Mouse (Mus musculus) frontal cortex, postnatal 25 days (tissue): Measurements from ENCODE around the gene Kcnk10.
"Not testable (repeated sequence)": the region's sequence is repeated elsewhere in the genome, so short reads cannot be mapped to it uniquely, and the experiment has no call there.

Source experiments
- DNase-seq, 2 experiments: peaks; one replicate each; pipeline ENCODE4 v3.0.0; 2022; ENCODE audit warnings: low spot score in 2 of 2

Kcnk10 gene

DNA sequence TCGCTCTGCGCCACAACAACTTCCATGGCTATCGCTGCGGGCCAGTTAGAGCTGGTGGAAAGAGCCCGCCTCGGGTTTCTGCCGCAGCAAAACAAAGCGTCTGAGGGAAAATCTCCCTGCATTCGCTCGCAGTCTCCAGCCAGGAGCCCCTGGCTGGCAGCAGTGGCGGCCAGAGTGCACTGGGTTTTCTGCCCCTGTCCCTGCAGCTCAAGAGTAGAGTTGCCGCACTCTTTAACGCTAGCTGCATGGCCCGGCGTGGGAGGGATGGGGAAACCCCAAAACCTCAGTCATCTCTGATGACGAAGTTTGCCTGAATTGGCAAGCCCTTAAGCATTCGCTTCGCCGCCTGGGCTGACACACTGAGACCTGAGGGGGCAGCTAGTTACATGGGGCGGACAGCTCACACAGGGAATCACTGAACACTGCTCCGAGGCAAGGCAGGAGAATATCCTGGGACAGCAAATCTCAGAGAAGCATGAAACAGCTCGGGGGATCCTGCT lies at the start of gene Kcnk10:
Gene Kcnk10, minus strand, starts transcription at position 450 of the 500 bp plus-strand sequence.
- DNase-seq, result peak in 1 of 2 experiments; percentile 20

DNA sequence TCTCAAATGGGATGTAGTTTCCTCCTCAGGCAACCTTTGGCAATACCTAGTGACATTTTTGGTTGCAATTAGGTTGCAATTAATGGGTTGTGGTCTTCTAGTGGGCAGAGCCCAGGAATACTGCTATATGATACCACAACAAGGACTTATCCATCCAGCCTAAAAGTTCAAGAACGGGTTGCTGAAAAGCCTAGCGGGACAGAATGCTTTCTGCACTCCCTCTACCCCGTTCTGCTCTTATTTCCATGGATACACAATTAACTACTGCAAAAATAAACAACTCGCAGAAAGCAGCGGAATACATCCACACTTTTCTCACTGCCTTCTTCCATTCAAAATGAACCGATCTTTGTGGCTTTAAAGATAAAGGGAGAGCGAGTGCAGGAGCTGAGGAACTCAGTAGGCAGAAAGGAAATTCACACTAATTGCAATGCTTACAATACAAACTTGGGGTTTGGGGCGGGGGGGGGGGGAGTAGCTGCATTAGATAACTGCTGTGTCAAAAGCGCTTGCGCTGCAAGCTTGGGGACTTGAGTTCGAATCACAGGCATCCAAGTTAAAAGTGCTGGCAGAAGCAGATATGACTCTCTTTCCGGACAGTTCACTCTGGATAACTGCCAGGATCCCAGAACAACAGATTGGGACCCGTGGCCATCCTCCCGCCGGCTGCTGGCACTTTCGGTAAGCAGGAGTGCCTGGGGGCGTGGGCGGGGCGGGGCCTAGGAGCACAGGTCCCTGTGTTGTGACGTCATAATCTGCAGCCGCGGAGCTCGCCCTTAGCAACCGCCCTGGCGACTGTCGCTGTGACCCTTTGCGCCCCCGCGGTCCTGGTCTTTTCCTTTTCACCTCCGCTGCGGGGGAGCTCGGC lies 49.5 kb upstream of the Kcnk10 start, which contains the start of gene Spata7:
Gene Spata7, plus strand, starts transcription at position 766 of the 868 bp plus-strand sequence.
- peak; percentile 77 to 80 for DNase-seq

DNA sequence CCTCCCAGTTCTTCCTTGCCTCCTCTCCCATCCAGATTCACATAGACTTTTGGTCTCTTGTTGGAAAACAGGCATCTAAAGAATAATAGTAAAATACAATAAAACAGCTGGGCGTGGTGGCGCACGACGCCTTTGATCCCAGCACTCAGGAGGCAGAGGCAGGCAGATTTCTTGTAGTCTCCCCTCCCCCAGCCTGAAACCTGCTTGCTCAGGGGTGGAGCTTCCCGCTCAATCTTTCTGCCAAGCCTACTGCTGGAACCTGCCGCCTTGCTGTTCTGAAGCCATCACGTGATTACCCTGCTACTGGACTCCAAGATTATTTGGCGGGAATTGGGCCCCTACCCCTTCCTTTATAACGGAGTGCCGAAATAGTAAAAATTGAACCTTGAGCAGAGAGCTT lies 45.2 kb upstream of the Kcnk10 start:
- not testable (repeated sequence) for DNase-seq

DNA sequence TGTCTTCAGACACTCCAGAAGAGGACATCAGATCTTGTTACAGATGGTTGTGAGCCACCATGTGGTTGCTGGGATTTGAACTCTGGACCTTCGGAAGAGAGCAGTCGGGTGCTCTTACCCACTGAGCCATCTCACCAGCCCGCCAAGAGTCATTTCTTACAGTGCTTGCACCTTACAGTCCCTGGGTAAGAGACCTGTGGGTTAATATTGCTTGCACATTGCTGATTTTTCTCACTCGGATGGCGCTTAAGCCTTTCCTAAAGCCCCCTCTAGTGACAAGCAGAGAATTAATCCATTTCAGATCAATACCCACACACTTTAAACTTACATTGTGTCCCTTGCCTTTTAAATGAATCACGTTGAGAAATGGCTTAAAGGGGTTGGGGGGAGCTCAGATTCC lies 42.8 kb upstream of the Kcnk10 start:
- DNase-seq, result not testable (repeated sequence)

DNA sequence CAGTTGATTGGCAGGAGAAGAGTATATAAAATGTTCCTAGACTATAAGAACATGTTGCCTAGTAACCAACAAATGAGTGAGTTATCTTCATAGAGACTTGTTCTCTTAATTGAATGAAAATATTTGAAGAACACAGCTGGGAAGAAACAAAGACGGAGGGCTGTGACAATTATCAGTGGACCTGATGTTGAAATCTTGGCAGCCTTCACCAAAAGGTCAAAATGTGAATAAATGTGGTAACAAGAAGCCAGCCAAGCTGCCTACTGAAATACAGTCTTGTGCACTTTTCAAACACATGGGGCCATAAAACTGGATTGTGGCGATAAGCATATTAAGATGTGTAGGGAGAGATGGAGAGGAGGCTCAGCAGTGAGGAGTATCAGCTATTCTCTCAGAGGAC lies 41.4 kb upstream of the Kcnk10 start:
- DNase-seq, result no peak

DNA sequence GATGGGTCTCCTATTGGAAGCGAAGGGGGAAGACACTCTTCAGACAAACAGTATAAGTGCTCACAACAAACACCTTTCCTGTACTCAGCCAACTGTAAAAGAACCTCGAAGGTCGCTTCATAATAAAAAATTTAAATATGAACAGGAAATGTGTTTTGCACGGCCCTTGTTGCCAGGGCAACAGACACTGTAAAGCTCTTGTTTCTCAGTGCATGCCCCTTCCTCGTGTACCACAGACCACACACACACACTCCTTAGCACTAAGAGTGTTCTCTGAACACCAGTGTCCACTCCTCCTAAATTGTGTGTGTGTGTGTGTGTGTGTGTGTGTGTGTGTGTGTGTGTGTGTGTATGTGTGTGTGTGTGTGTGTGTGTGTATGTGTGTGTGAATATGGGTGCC lies 37.6 kb upstream of the Kcnk10 start:
- no peak for DNase-seq

DNA sequence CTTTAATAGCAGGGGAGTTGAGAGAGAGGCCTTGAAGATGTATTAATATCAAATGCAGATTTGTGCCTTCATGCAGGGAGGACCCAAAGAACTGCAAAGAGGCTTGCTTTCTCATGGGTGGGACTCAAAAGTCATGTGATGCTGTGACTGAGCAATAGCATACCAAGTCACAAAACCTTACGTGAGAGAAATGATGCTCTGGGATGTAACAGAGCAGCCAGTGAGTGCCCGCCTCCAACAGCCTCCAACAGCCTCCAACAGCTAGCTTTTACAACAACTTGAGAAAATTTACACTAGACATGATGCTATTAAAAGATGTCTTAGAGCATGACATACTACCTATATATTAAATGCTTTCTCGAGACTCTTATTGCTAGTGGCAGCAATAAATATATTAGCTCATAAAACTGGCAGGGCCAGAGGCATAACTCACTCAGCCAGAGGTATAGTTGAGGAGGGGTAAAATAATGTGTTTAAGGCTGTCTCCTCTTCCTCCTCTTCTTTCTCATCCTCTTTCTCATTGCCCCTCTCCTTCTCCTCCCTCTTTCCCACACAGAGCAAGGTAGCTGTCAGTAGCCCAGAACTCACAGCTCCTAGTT lies 36.9 kb upstream of the Kcnk10 start:
- DNase-seq, result no peak

DNA sequence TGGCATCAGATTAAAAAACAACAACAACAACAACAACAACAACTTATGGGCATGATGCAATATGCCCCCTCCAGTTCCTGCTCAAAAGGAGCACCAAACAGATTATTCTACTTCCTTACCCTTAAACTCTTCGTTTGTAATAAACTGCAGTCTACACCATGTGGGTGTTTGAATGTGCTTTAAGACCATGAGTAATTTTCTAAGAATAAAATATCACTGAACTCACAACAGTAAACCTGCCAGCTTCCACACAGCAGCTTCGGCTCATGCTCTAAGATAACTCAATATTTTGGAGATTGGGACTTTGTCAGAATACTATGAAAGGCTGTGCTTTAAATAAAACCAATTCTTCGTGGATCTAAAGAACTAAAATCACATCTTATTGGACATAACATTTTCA lies 32.2 kb upstream of the Kcnk10 start:
- no peak for DNase-seq

DNA sequence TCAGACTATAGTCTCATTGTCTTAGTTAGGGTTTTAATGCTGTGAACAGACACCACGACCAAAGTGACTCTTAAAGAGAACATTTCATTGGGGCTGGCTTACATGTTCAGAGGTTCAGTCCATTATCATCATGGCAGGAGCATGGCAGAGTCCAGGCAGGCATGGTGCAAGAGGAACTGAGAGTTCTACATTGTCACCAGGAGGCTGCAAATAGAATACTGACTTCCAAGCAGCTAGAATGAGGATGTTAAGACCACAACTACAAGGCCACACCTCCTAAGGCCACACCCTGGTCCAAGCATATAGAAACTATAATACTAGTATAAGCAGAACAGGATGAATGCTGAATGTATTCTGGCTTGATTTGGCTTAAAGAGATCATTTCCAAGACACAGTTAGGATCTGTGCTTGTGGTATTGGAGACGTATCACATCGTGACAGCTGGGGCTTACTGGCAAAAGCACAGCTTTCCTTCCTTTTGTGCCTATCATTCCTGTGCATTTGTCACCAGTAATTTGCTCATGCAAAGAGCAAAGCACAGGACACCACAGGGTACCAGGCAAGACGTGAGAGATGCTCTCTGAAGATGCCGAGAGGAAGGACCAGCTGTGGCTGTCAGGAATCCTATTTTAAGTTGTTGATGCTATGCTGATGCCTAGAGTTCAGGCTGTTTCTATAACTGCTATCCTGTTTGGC lies 28.6 kb upstream of the Kcnk10 start:
- no peak for DNase-seq

DNA sequence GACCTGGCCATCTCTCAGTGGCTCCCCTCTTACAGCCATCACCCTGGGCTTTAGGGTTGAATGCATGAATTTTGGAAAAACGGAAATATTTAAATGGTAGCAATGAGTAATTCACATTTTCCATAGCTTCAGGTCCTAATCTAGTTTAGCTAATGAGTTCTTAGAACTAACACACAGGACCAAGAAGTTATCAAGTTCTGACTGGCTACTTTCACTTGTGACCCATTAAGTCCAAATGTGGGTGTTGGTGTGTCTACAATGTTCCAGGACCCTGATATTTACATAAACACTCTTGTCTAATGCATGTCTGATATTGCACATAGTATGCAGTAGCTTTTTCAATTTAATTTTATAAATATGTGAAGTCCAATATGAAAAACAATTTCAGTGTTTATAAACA lies 27.2 kb upstream of the Kcnk10 start:
- no peak for DNase-seq

DNA sequence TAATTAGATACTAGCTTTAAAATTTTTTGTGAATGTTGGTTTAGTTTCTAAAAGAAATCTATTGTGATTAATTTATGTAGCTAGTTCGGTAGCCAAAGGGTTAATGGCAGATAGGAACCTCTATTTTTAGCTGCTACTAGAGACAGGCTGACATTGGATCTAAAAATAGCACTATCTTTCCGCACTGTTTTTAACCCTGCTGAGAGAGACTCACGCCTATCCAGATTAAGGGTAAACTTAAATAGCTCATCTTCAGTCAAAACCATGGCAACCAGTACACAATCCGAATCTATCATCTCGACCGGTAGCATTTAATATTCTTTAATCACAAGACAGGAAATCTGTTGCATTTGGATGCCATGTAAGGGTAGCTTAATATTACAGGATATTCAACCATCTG lies 24.0 kb upstream of the Kcnk10 start:
- no peak for DNase-seq

DNA sequence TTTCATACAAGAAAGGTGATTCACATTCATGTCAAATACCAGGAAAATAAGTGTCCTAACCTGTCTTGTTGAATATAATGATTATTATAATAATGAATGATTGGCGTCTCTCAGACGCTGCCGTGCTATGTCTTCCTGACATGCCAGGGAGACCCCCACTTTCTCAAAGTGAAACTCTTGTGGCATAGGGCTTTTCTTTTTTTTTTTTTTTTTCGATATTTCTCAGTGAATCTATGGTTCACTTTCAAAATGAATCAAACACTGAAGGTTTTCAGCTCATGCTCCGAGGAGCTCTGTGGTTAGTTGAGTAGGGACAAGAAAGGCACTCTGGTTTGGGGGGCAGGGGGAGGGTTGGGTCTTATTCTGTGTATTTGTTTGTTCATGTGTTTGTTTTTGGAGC lies 22.8 kb upstream of the Kcnk10 start:
- no peak for DNase-seq

DNA sequence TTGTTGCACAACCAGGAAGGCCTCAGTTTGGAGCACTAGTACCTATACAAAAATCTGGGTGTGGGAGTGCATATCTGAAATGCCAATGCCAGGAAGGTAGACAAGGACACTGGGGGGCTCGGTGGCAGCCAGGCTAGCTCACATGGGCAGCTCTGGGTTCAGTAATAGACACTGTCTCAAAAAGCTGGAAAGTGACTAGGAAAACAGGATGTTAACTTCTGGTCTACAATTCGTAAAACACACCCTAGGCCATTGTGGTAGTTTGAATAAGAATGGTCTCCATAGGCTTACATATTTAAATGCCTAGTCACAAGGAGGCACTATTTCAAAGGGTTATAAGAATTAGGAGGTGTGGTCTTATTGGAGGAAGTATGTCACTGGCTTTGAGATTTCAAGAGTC lies 12.9 kb upstream of the Kcnk10 start:
- DNase-seq, result no peak

DNA sequence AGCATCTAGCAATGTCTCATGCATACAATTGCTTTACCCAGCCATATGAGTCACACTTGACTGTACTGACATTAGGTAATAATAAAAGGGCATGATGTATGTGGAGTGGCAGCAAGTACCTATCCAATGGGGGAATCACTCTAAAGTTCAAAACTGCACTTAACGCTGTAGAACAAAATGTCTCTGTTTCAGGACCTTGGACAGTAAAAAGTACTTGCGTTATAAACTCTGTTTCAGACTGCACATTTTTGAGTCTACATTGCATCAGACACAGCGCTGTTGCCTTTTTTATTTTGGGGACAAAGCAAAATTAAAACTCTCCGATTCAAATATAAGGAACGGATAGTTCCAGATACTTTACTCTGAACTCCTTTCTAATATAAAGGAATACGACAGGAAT lies 10.5 kb upstream of the Kcnk10 start:
- no peak for DNase-seq

DNA sequence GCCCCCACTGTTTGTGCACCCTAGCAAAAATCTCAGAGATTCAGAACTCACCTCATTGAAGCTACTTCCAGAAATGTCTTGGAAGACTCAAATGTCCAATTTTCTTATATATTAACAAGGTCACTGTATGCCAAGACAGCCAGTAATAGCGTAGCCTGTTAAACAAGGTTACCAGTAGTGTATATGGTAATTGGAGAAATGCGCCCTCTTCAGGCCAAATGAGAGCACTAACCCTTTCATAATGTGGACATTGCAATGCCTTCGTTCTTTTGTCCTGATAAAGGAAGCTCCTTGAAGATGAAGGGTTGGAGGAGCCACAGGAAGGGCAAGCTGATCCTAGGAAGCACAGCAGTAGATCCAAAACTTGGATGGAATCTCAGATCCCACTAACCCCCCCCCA lies 7.2 kb upstream of the Kcnk10 start:
- no peak for DNase-seq

DNA sequence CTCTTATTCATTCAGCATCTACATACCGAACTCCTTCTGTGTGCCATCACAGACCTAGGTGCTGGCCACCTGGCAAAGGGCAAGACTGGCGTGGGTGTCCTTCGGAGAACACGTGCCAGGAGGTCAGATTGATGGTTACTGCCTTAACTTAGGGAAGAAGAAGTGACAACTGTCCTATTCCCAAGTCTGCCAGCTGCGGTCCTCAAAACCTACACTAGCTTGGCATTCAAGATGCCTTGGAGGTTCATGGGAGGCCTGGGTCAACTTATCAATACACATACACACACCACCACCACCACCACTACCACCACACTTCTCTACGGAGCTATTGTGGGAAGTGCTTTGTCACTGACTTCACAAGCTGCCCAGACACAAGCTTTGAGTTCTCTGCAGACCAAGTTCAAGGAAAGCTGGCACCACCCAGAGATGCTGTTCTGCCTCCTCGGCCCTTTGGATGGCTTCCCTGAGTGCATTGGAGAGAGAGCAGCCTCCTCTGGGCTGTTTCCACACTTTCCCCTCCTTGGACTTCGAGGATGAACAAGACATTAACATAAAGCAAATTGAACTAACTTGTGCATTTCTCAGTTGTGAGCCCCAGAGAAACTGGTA lies 2.1 kb downstream of the Kcnk10 start:
- DNase-seq, result no peak

DNA sequence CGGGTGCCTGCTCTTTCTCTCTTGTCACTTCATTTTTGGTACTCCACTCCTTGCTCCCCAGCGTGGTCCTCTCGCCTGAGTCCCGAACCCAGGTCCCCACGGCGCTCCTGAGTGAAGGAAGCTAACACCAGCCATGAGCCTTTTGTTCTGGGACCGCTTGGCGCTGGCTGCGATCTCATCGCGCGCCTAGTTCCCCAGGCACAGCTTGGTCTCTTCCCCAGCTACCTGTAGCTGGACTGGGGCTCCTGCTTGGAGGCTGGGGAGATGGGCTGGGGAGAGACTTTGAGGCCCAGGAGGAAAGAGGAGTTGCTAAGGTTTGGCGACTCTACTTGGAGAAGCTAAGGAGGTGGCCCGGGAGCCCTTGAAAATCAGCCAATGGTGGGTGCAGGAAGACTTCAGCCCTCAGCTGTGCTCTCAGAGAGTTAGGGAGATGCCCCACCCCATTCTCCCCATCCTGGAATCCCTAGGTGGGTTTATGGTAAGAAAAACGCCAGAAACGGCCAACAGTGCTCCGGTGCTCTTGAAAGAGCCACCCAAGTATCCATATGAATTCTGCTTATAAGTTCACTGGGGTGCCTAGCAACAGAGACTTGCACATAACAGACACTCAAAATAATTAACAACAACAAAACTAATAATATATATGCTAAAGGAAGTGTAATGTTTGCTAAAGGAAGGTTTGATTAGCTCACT lies 2.8 kb downstream of the Kcnk10 start:
- DNase-seq, result no peak

DNA sequence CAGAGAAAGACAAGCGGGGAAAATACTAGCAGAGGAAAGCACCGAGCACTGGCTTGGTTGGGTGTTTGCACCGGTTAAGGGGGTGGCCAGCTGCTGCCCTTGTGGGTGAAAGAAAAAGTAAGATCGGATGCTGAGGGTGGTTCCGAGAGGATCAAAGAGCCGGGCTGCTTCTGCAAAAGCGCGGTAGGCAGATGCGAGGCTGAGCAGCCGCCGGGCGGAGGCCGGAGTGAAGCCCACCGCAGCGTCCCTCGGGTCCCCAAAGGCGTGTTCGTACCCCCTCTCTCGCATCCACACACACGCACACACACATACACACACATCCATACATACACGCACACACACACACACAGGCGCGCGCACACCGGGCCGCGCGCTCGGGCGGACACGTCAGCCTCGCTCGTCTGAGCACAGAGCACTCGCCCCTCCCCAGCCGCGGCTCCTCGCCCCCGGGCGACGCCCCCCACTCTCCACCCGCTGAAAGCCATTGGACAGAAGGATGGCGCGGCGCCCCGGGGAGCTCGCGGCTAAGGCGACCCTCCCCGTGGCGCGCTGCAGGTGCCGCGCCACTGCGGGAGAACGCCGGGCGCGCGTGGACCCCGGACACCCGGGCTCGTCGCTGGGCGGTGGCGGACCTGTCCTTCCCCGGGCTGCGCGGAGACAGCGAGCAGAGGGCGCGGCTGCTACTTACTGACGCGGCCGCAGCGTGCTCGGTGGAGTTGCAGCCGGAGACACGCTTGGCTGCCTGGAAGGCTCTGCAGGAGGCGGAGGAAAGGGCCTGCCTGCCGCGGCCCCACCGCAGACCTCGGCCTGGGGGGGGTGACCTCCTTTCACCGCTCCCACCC lies 3.5 kb downstream of the Kcnk10 start:
- DNase-seq, result peak; percentile 51

DNA sequence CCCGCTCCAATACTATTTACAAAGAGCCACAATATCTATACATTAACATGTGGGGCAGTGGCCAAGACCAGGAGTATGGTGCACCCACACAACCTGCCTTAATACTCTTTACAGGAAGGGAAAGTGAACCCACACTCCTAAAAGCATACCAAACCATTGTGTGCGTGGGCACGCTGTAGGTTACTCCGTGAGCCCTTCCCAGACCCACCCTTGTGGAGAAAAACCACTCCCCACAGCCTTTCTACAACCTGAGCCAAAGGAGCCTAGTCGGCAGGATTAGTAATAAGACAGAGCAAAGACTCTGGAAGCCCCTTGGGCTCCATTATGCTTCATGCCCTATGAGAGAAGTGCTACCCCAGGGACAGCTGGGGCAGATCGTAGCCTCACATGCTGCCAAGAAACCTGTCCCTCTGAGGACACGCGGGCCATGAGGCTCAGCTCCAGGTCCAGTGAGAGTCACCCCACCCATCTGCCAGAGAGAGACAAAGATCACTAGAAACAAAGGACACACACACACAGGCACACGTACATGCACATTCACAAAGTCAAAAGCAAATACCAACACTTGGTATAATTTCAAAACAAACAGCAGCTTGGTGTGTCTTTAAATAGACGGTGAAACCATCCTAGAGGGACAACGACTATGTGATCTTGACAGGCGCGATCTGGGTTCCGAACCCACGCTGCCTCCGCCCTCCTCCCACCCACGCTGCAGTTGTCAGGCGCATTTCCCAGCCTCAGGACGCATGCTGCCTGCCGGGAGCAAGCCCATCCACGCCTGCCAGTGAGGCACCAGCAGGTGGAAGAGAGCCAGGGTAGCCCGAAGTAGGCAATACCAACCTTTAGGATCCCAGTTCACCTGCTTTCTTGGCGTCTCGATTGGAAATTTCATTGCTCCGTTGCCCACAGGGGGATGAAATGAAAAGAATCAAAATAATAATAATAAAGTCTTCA lies 4.5 kb downstream of the Kcnk10 start:
- peak; percentile 53 to 69 for DNase-seq
